Mouse (Mus musculus): ENCODE data around the gene Ric3.

DNA sequence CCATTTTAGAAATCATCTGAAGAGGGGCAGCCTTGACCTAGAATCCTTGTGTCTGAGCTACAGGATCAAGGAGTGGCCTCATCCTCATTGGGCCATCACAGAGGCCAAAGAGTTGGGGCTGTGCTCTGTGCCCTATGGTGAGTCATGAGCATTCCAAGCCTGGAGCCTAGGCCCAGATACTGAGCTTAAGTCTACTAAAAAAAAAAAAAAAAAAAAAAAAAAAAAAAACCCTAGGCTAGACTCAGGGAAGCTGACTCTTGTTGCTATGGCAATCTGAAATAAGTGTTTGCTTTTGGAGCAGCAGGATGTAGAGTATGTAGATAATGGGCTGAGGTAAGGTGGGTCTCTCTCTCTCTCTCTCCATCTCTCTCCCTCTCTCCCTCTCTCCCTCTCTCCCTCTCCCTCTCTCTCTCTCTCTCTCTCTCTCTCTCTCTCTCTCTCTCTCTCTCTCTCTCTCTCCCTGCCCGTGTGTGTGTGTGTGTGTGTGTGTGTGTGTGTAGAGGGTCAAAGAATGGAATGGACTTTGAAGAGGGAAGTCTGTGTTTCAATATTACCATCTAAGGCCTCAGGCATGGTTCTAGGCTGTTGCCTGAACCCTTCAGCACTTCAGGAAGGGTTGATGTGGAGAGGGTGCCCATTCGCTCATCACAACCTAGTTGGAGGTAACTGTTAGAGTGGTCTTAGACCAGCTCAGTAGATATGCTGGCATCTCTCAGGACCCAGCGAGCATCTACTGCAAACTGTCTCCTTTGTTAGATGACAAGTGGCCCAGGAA is 97.0 kb downstream of the Ric3 start:
- no peak for TF ChIP-seq POLR2A (IDR thresholded peaks at IDR 0.05; ENCODE audit: borderline replicate concordance, low read depth, low read length)
- no peak for TF ChIP-seq CTCF (IDR thresholded peaks at IDR 0.05; ENCODE audit: low read depth, low read length)

Data from bone marrow macrophage, adult 2 months (primary cell).